Mouse (Mus musculus) stomach, embryonic 14.5 days (tissue): Measurements from ENCODE around the gene Mt3. TPM values are rescaled to one million over a fixed set of nuclear protein-coding genes. Genes with fewer than 3 reads are reported as not detected.

Experiments used
- ATAC-seq: fragments of 200-750 bp; cut with Nextera tagmentation; 2 replicates; pipeline ENCODE4 v1.8.0; 2017; ENCODE audit warnings: low read depth, moderate TSS enrichment; ENCODE audit not compliant: insufficient number of reproducible peaks, insufficient read depth, low FRiP score
- H3K27ac ChIP-seq: fragments of 300-500 bp; sonication (generic); 2 replicates; pipeline ENCODE4 v1.5.1; 2014; ENCODE audit warnings: mild to moderate bottlenecking, low read length, moderate library complexity, mixed read lengths
- H3K27me3 ChIP-seq: fragments of 300-500 bp; sonication (generic); 2 replicates; pipeline ENCODE4 v1.6.1; 2014; ENCODE audit warnings: low read length, control low read depth, mixed read lengths; ENCODE audit not compliant: control insufficient read depth, insufficient read depth
- H3K36me3 ChIP-seq: fragments of 300-500 bp; sonication (generic); 2 replicates; pipeline ENCODE4 v1.6.1; 2014; ENCODE audit warnings: mild to moderate bottlenecking, control low read depth, low read length, moderate library complexity, mixed read lengths; ENCODE audit not compliant: control insufficient read depth, insufficient read depth
- H3K4me1 ChIP-seq: fragments of 300-500 bp; sonication (generic); 2 replicates; pipeline ENCODE4 v1.6.1; 2014; ENCODE audit warnings: low read length, control low read depth, mixed read lengths; ENCODE audit not compliant: control insufficient read depth, insufficient read depth
- H3K4me2 ChIP-seq: fragments of 300-500 bp; sonication (generic); replicated peaks from 2 replicates; pipeline ENCODE4 v1.6.1; 2014; ENCODE audit warnings: low read depth, low read length, control low read depth
- H3K4me3 ChIP-seq: fragments of 300-500 bp; sonication (generic); 2 replicates; pipeline ENCODE4 v1.5.1; 2014; ENCODE audit warnings: low read depth, low read length, control low read depth
- H3K9ac ChIP-seq: fragments of 300-500 bp; sonication (generic); replicated peaks from 2 replicates; pipeline ENCODE4 v1.6.1; 2014; ENCODE audit warnings: low read depth, mild to moderate bottlenecking, control low read depth, low read length, moderate library complexity, mixed read lengths
- H3K9me3 ChIP-seq: fragments of 300-500 bp; sonication (generic); 2 replicates; pipeline ENCODE4 v1.6.1; 2016; ENCODE audit warnings: low read depth, low read length, control low read depth; ENCODE audit not compliant: control insufficient read depth
- WGBS: fragments of 180-500 bp; shearing (Covaris S2); extraction: QIAGEN DNeasy Blood & Tissue Kit; methylation state at CpG from one replicate; pipeline ENCODE4 v1.1.7; 2014; 5-methylcytosine and 5-hydroxymethylcytosine counted together
- polyA plus RNA-seq: library from polyadenylated mRNA; unstranded; fragments of >200 nt; fragmentation: Nextera tagmentation; extraction: Ambion mirVana; gene quantifications from 2 replicates; pipeline ENCODE4 v1.2.1, GENCODE M21; 2014

The Mt3 gene
- polyA plus RNA-seq, result 3.6 and 6.4 TPM in 2 replicates

- no peak within 1 kb of the TSS for H3K9ac ChIP-seq
- H3K4me3 ChIP-seq, result peak within 1 kb of the TSS; percentile 11; the same call in 1 of the 2 replicates
- no peaks in the 10 kb centered on the region for H3K36me3 ChIP-seq
- peak within 1 kb of the TSS; percentile 53 for H3K4me2 ChIP-seq
- peak; percentile 79; the same call in 1 of the 2 replicates for ATAC-seq
- peaks cover 10% of the 10 kb centered on the region; the same call in 1 of the 2 replicates for H3K4me1 ChIP-seq
- peaks cover 7% of the 10 kb centered on the region; the same call in 1 of the 2 replicates for H3K27me3 ChIP-seq
- WGBS, result 4% methylated on average over 29 of the region's 29 CpGs
- no peaks in the 10 kb centered on the region for H3K9me3 ChIP-seq
- H3K27ac ChIP-seq, result no peak within 1 kb of the TSS
Observed at GRCm38 (mm10) chr8:94152513-94153300, at the start of gene Mt3. Gene Mt3 (plus strand): TSS chr8:94152607.

- no peak overlapping the region for H3K4me3 ChIP-seq
- H3K9ac ChIP-seq, result no peak overlapping the region
- no peak for ATAC-seq
- no peak overlapping the region for H3K27ac ChIP-seq
- no peaks in the 10 kb centered on the region for H3K4me1 ChIP-seq
- no peak overlapping the region for H3K4me2 ChIP-seq
- H3K9me3 ChIP-seq, result no peaks in the 10 kb centered on the region
- no peaks in the 10 kb centered on the region for H3K27me3 ChIP-seq
- 53% methylated on average over 5 of the region's 5 CpGs for WGBS
- no peaks in the 10 kb centered on the region for H3K36me3 ChIP-seq
Observed at GRCm38 (mm10) chr8:94104146-94104545, 48.3 kb upstream of the Mt3 start.

GRCm38 (mm10) chr8:94107871-94108270 lies 44.5 kb upstream of the Mt3 start:
- WGBS, result 68% methylated on average over 3 of the region's 3 CpGs
- no peak for ATAC-seq
- H3K27me3 ChIP-seq, result no peaks in the 10 kb centered on the region

GRCm38 (mm10) chr8:94109396-94109795 lies 43.0 kb upstream of the Mt3 start:
- Histone ChIP-seq H3K4me3 (no peak overlapping the region), H3K27me3 (no peaks in the 10 kb centered on the region), H3K9ac (no peak overlapping the region), H3K4me1 (no peaks in the 10 kb centered on the region), H3K9me3 (no peaks in the 10 kb centered on the region), H3K4me2 (no peak overlapping the region), H3K36me3 (no peaks in the 10 kb centered on the region), H3K27ac (no peak overlapping the region)
- 78% methylated on average over 6 of the region's 6 CpGs for WGBS
- ATAC-seq, result peak; percentile 46; the same call in 1 of the 2 replicates

More at GRCm38 (mm10) chr8:94107871-94108270, 44.5 kb upstream of the Mt3 start:
- Histone ChIP-seq H3K9ac (no peak overlapping the region), H3K36me3 (no peaks in the 10 kb centered on the region), H3K4me2 (no peak overlapping the region), H3K4me1 (no peaks in the 10 kb centered on the region), H3K9me3 (no peaks in the 10 kb centered on the region), H3K4me3 (no peak overlapping the region), H3K27ac (no peak overlapping the region)

- H3K9me3 ChIP-seq, result no peaks in the 10 kb centered on the region
- 71% methylated on average over 5 of the region's 5 CpGs for WGBS
- no peaks in the 10 kb centered on the region for H3K27me3 ChIP-seq
- H3K4me2 ChIP-seq, result no peak overlapping the region
- H3K9ac ChIP-seq, result no peak overlapping the region
- no peaks in the 10 kb centered on the region for H3K36me3 ChIP-seq
- H3K4me3 ChIP-seq, result no peak overlapping the region
- no peak for ATAC-seq
- no peak overlapping the region for H3K27ac ChIP-seq
- no peaks in the 10 kb centered on the region for H3K4me1 ChIP-seq
Observed at GRCm38 (mm10) chr8:94109835-94110234, 42.6 kb upstream of the Mt3 start.

GRCm38 (mm10) chr8:94110526-94111177 lies 41.8 kb upstream of the Mt3 start:
- H3K4me3 ChIP-seq, result no peak overlapping the region
- H3K27me3 ChIP-seq, result no peaks in the 10 kb centered on the region
- H3K9ac ChIP-seq, result no peak overlapping the region
- 57% methylated on average over 6 of the region's 6 CpGs for WGBS
- H3K36me3 ChIP-seq, result no peaks in the 10 kb centered on the region
- no peaks in the 10 kb centered on the region for H3K9me3 ChIP-seq
- H3K27ac ChIP-seq, result no peak overlapping the region
- H3K4me2 ChIP-seq, result no peak overlapping the region
- no peaks in the 10 kb centered on the region for H3K4me1 ChIP-seq
- ATAC-seq, result no peak

GRCm38 (mm10) chr8:94113435-94113834 lies 39.0 kb upstream of the Mt3 start:
- 63% methylated on average over 1 of the region's 1 CpGs for WGBS
- no peaks in the 10 kb centered on the region for H3K27me3 ChIP-seq
- no peak overlapping the region for H3K4me2 ChIP-seq

GRCm38 (mm10) chr8:94113972-94114371 lies 38.4 kb upstream of the Mt3 start:
- Histone ChIP-seq H3K9me3 (no peaks in the 10 kb centered on the region), H3K36me3 (no peaks in the 10 kb centered on the region), H3K4me3 (no peak overlapping the region), H3K27ac (no peak overlapping the region), H3K27me3 (no peaks in the 10 kb centered on the region), H3K4me1 (no peaks in the 10 kb centered on the region), H3K9ac (no peak overlapping the region), H3K4me2 (no peak overlapping the region)
- WGBS, result 85% methylated on average over 2 of the region's 2 CpGs
- no peak for ATAC-seq

More at GRCm38 (mm10) chr8:94113435-94113834, 39.0 kb upstream of the Mt3 start:
- H3K9me3 ChIP-seq, result no peaks in the 10 kb centered on the region
- H3K4me3 ChIP-seq, result no peak overlapping the region
- ATAC-seq, result no peak
- H3K36me3 ChIP-seq, result no peaks in the 10 kb centered on the region
- H3K4me1 ChIP-seq, result no peaks in the 10 kb centered on the region
- no peak overlapping the region for H3K27ac ChIP-seq
- no peak overlapping the region for H3K9ac ChIP-seq
